In genomic region chr2:65471311-65471882, GRCm38 (mm10) we compare ENCODE assay signal across 9 mouse cellular contexts.
DNase-seq lines count a peak whose midpoint lies in the region; ATAC-seq lines count a peak whose summit lies in the region.
"Had no signal": no experiment of that assay in that cellular context is flagged by ENCODE, and none has a peak within 500 bp of the region (broad histone marks: within the 10 kb centered on the region; RNA-seq: fewer than 3 reads in every experiment).

No protein-coding gene starts in this region.

- H3K4me3 ChIP-seq in limb, embryonic 12.5 days (replicated peaks): no peak overlapping the region
- H3K4me3 ChIP-seq in limb, embryonic 10.5 days: no peak overlapping the region

- 41% methylated on average over 11 of the region's 11 CpGs for WGBS in limb, embryonic 12.5 days
- WGBS in limb, embryonic 10.5 days: 68% methylated on average over 11 of the region's 11 CpGs

- H3K36me3 ChIP-seq in limb, embryonic 12.5 days: no peaks in the 10 kb centered on the region
- no peaks in the 10 kb centered on the region for H3K36me3 ChIP-seq in limb, embryonic 10.5 days

- H3K9me3 ChIP-seq in limb, embryonic 12.5 days: no peaks in the 10 kb centered on the region
- H3K9me3 ChIP-seq in limb, embryonic 10.5 days (replicated peaks): no peaks in the 10 kb centered on the region

- peak; percentile 6 to 15 for DNase-seq in cerebellum, postnatal 10 days
- no peak for DNase-seq in cerebellum, adult 8-10 months
- no peak for DNase-seq in limb, embryonic 10.5 days (ENCODE audit: low spot score)
- DNase-seq in kidney, postnatal 10 days: peak; percentile 12
- peak; percentile 12 for DNase-seq in retina, postnatal 1 day
- DNase-seq in urinary bladder, postnatal 14 days (ENCODE audit: low spot score): no peak
- DNase-seq in thymus, postnatal 36 days: no peak

- peaks cover 7% of the 10 kb centered on the region for H3K4me1 ChIP-seq in limb, embryonic 12.5 days (replicated peaks)
- H3K4me1 ChIP-seq in limb, embryonic 10.5 days: 0 out of 2 replicates have a peak, but pooled peaks cover 4% of the 10 kb centered on the region

- ATAC-seq in limb, embryonic 12.5 days (ENCODE audit: insufficient number of reproducible peaks, insufficient read depth, low FRiP score, low TSS enrichment, low read depth): peak; percentile 75
- ATAC-seq: inflammation-experienced regulatory T-cells, adult 6 months had no signal

- H3K27me3 ChIP-seq in limb, embryonic 12.5 days: no peaks in the 10 kb centered on the region
- no peaks in the 10 kb centered on the region for H3K27me3 ChIP-seq in limb, embryonic 10.5 days (ENCODE audit: low read depth, poor library complexity, severe bottlenecking)

- H3K9ac ChIP-seq in limb, embryonic 12.5 days (replicated peaks): no peak overlapping the region

- H3K4me2 ChIP-seq in limb, embryonic 12.5 days: peak overlapping the region; percentile 27; the same call in 1 of the 2 replicates

- peak overlapping the region; percentile 19; the same call in 1 of the 2 replicates for H3K27ac ChIP-seq in limb, embryonic 12.5 days
- no peak overlapping the region for H3K27ac ChIP-seq in limb, embryonic 10.5 days

Comparison
In these comparisons a context has a peak if more than half of its experiments do, and no peak if none do; other contexts are left out.
1. DNase-seq: peak in cerebellum, postnatal 10 days (2 of 2), kidney, postnatal 10 days (single experiment) and retina, postnatal 1 day (single experiment); none in cerebellum, adult 8-10 months (single experiment), limb, embryonic 10.5 days (single experiment), urinary bladder, postnatal 14 days (single experiment) and thymus, postnatal 36 days (0 of 2).